Mouse (Mus musculus): ENCODE results near the gene Hist1h2af. TPM values are rescaled to one million over a fixed set of nuclear protein-coding genes. Genes with fewer than 3 reads are reported as not detected.
"Not testable (repeated sequence)": the region's sequence is repeated elsewhere in the genome, so short reads cannot be mapped to it uniquely, and the experiment has no call there.

Gene Hist1h2af
- polyA plus RNA-seq, 1 experiment from 2014 or later: 13.6 TPM

DNA sequence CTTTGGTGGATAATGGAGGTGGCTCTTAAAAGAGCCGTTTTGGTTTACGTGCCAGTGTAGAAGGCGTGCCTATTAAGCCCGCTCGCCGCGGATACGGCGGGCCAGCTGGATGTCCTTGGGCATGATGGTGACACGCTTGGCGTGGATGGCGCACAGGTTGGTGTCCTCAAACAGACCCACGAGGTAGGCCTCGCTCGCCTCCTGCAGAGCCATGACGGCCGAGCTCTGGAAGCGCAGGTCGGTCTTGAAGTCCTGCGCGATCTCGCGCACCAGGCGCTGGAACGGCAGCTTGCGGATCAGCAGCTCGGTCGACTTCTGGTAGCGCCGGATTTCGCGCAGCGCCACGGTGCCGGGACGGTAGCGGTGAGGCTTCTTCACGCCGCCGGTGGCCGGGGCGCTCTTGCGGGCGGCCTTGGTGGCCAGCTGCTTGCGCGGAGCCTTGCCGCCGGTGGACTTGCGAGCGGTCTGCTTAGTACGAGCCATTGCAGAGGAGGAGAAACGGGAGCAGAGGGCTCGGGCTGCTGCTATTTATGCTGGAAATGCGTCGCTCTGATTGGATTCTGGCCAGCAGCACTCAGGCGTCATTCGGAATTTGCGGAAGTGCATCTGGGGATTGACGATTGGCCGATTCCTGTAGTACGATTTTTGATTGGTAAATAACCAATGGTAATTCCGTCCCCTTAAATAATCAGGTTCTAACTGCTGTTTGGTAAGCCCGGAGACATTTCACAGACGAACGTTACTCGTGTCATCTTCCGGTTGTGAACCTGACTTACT, 28.4 kb downstream of the Hist1h2af start, which contains the start of gene Hist1h3e:
Hist1h3e (minus strand) TSS at position 487 of the 777 bp plus-strand sequence.
- under 1% methylated on average over 56 of the region's 67 CpGs for WGBS (ENCODE audit: insufficient replicate concordance)
- DNase-seq: peak; percentile 92
- H3K27me3 ChIP-seq; H3K9me3 ChIP-seq (replicated peaks); H3K36me3 ChIP-seq: not testable (repeated sequence)
- Histone ChIP-seq H3K4me1 (replicated peaks) (peaks cover 49% of the 10 kb centered on the region), H3K27ac (peak within 1 kb of the TSS; percentile 98), H3K9ac (peak within 1 kb of the TSS; percentile 74), H3K4me3 (replicated peaks) (peak within 1 kb of the TSS; percentile 55), H3K4me2 (peak within 1 kb of the TSS; percentile 73)
- peak; percentile 91 for ATAC-seq (ENCODE audit: low read depth)

DNA sequence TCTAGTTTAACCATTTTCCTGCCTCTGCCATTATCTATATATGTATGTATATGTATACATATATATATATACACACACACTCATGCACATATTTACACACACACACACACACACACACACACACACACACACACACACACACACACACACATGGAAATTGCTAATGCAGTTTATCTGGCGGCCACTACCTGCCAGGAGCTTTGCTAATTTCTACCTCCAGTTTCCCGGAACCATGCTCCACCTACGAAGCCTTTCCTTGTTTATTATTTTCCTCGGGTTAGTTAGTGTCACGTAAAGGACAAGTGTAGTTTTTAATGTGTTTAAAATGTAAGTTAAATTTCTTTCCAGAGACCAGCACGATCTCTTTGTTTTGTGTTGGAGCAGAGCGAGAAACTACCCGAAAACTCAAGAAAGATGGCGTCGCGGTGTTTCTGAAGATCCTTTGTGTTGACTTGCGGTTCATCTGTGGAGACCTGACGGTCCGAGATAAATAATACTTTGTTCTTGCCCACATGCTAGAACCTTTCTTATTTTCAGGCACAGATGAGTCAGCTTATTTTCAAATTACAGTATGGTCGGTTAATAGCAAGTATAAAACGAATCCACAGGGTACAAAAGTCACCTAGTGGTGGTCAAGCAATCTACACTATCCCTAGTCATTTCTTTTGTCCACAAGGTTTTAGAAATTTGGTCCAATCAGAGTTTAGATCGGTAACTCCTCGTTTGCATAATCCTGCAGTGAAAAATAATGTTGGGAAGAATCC, 29.2 kb downstream of the Hist1h2af start:
- Histone ChIP-seq H3K27ac (peak overlapping the region; percentile 98), H3K36me3 (no peaks in the 10 kb centered on the region), H3K4me2 (peak overlapping the region; percentile 73), H3K9me3 (replicated peaks) (no peaks in the 10 kb centered on the region), H3K9ac (peak overlapping the region; percentile 74), H3K4me3 (replicated peaks) (peak overlapping the region; percentile 55), H3K27me3 (no peaks in the 10 kb centered on the region), H3K4me1 (replicated peaks) (peaks cover 51% of the 10 kb centered on the region)
- no peak for DNase-seq
- WGBS (ENCODE audit: insufficient replicate concordance): 2% methylated on average over 18 of the region's 18 CpGs
- ATAC-seq (ENCODE audit: low read depth): no peak

DNA sequence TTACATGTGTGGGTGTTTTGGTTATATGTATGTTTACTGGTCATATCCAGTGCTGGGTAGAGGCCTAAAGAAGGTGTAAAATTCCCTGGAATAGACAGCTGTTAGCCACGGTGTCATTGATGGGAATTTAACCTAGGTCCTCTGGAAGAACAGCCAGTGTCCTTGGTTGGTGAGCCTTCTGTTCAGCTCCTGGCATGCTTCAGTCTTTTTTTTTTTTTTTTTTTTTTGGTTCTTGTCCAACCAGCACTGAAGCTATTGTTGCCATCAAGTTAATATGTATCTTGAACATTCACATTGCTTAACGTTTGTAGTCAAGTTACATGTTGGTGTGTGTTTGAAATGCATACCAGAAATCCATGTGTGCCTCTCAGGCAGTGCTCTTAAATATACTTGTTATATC, 30.8 kb downstream of the Hist1h2af start:
- no peak overlapping the region for H3K9ac ChIP-seq

DNA sequence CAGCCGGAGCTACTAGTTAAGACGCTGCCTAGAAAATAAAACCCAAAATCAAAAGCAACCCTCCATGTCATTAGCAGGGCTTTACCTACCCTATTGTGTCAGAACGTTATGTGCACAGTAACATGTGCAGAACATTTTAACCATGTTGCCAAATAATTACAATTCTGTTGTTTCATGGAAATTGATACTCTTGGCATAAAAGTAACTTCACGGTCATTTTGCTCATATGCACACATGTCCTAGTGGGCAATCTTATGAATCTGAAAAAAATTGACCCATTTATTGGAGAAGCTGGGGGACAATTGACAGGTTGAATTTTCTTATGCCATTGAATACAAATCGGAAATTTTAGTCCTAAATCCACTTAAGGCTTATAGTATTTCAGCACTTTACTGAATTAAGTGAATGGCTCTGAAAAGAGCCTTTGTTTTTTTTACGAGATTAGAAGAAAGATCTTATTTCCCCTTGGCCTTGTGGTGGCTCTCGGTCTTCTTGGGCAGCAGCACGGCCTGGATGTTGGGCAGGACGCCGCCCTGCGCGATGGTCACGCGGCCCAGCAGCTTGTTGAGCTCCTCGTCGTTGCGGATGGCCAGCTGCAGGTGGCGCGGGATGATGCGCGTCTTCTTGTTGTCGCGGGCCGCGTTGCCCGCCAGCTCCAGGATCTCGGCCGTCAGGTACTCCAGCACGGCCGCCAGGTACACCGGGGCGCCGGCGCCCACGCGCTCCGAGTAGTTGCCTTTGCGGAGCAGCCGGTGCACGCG, 36.7 kb downstream of the Hist1h2af start:
- peak overlapping the region; percentile 80 for H3K9ac ChIP-seq
- H3K27me3 ChIP-seq, DNase-seq: not testable (repeated sequence)

More for the DNA sequence above, 30.8 kb downstream of the Hist1h2af start:
- H3K36me3 ChIP-seq: no peaks in the 10 kb centered on the region
- no peaks in the 10 kb centered on the region for H3K9me3 ChIP-seq (replicated peaks)
- no peak overlapping the region for H3K4me2 ChIP-seq
- DNase-seq: no peak
- WGBS (ENCODE audit: insufficient replicate concordance): 88% methylated on average over 2 of the region's 2 CpGs
- peak overlapping the region; percentile 98 for H3K27ac ChIP-seq
- peaks cover 49% of the 10 kb centered on the region for H3K4me1 ChIP-seq (replicated peaks)
- H3K27me3 ChIP-seq: no peaks in the 10 kb centered on the region
- no peak overlapping the region for H3K4me3 ChIP-seq (replicated peaks)
- no peak for ATAC-seq (ENCODE audit: low read depth)

DNA sequence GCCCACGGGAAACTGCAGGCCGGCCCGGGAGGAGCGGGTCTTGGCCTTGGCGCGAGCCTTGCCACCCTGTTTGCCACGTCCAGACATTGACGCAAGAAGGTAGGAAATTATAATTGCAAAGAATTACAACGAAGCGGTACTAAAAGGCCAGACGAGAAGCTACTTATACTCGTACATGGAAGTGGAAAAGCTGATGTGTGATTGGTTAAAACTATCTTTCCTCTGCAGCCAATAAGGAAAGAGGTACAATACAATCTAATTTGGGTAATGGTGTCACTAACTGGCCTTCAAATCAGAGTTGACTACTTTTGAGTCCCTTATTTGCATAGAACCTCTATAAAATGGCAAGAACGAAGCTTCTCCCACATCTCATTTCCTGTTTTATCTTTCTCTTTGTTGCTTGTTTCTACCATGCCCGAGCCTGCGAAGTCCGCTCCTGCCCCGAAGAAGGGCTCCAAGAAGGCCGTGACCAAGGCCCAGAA, 37.4 kb downstream of the Hist1h2af start, which contains the start of the genes Hist1h2ae and Hist1h2bg:
Hist1h2ae (minus strand) TSS at position 199 of the 482 bp plus-strand sequence.
Hist1h2bg (plus strand) TSS at position 375 of the 482 bp plus-strand sequence.
- DNase-seq (peak; percentile 88), ATAC-seq (ENCODE audit: low read depth) (peak; percentile 78)
- under 1% methylated on average over 18 of the region's 18 CpGs for WGBS (ENCODE audit: insufficient replicate concordance)
- Histone ChIP-seq H3K4me2 (peak within 1 kb of the TSS; percentile 81), H3K9ac (peak within 1 kb of the TSS; percentile 92), H3K27ac (peak within 1 kb of the TSS; percentile 96), H3K4me3 (replicated peaks) (peak within 1 kb of the TSS; percentile 64), H3K4me1 (replicated peaks) (peaks cover 33% of the 10 kb centered on the region), H3K27me3 (no peaks in the 10 kb centered on the region), H3K36me3 (no peaks in the 10 kb centered on the region), H3K9me3 (replicated peaks) (no peaks in the 10 kb centered on the region)

More for the DNA sequence above, 36.7 kb downstream of the Hist1h2af start:
- peak overlapping the region; percentile 70 for H3K4me2 ChIP-seq
- H3K27ac ChIP-seq: peak overlapping the region; percentile 96
- under 1% methylated on average over 26 of the region's 41 CpGs for WGBS (ENCODE audit: insufficient replicate concordance)
- H3K36me3 ChIP-seq; ATAC-seq (ENCODE audit: low read depth); H3K9me3 ChIP-seq (replicated peaks): not testable (repeated sequence)
- H3K4me1 ChIP-seq (replicated peaks): peaks cover 36% of the 10 kb centered on the region
- peak overlapping the region; percentile 55 for H3K4me3 ChIP-seq (replicated peaks)

DNA sequence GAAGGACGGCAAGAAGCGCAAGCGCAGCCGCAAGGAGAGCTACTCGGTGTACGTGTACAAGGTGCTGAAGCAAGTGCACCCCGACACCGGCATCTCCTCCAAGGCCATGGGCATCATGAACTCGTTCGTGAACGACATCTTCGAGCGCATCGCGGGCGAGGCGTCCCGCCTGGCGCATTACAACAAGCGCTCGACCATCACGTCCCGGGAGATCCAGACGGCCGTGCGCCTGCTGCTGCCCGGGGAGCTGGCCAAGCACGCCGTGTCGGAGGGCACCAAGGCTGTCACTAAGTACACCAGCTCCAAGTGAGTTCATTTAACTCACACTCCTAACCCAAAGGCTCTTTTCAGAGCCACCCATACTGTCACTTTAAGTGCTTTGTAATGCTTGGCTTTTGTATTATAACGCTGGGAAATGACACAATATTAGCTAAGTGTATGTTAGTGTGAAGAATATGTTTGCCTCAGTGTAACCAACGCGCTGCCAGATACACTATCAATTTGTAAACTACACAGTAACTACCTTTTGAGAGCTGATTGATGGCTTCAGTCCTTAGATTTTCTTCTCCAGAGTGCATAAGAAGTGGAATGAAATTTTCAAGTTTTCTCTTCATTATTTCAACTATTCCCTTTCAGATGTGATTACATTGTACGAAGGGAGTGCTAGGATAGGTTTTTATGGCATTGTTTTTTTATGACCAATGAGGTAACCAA, 38.0 kb downstream of the Hist1h2af start:
- peak overlapping the region; percentile 92 for H3K9ac ChIP-seq
- H3K9me3 ChIP-seq (replicated peaks); H3K27me3 ChIP-seq; H3K36me3 ChIP-seq: not testable (repeated sequence)
- 1% methylated on average over 12 of the region's 34 CpGs for WGBS (ENCODE audit: insufficient replicate concordance)
- H3K4me2 ChIP-seq: peak overlapping the region; percentile 81
- ATAC-seq (ENCODE audit: low read depth) (peak; percentile 3; the same call in 1 of the 2 replicates), DNase-seq (peak; percentile 64)
- peak overlapping the region; percentile 64 for H3K4me3 ChIP-seq (replicated peaks)
- peaks cover 39% of the 10 kb centered on the region for H3K4me1 ChIP-seq (replicated peaks)
- peak overlapping the region; percentile 96 for H3K27ac ChIP-seq

DNA sequence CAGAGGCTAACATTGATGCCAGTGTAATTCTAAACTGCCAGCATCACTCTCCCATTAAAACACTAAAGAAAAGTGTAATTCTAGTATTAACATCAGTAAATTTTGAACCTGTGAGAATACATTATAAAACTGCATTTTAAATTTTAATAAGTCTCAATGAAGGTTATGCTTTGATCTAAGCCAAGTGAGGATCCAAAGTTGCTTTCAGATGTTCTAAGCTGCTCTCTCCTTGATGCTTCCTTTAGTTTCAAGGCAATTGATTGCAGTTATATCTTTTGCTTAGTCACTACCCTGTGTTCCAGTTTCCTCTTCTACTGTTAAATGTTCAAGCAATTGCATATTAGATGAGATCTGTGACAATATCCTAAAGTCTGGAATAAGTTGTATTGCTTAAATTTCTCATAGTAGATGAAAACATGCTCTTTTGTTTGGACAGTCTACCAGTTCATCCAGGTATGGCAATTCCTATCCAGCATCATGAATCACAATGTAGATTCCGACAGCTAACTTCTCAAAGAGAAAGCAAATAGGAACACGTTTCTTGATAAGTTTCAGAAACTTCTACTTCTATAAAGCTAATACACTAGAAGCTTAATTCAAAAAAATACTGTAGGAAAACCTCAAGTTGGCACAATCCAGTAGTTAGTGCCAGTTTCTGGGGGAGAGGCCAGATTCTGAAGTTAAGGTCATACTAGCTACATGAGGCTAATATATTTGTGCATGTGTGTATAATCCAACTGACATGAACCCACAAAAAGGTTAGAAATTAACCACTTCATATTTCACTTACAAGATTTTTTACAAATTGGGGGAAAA, 38.7 kb downstream of the Hist1h2af start:
- WGBS (ENCODE audit: insufficient replicate concordance): 30% methylated on average over 2 of the region's 2 CpGs
- Histone ChIP-seq H3K4me3 (replicated peaks) (peak overlapping the region; percentile 64), H3K27me3 (no peaks in the 10 kb centered on the region), H3K4me2 (peak overlapping the region; percentile 81), H3K4me1 (replicated peaks) (peaks cover 42% of the 10 kb centered on the region), H3K9me3 (replicated peaks) (no peaks in the 10 kb centered on the region), H3K9ac (peak overlapping the region; percentile 92), H3K36me3 (no peaks in the 10 kb centered on the region), H3K27ac (peak overlapping the region; percentile 96)
- DNase-seq (no peak), ATAC-seq (ENCODE audit: low read depth) (no peak)

DNA sequence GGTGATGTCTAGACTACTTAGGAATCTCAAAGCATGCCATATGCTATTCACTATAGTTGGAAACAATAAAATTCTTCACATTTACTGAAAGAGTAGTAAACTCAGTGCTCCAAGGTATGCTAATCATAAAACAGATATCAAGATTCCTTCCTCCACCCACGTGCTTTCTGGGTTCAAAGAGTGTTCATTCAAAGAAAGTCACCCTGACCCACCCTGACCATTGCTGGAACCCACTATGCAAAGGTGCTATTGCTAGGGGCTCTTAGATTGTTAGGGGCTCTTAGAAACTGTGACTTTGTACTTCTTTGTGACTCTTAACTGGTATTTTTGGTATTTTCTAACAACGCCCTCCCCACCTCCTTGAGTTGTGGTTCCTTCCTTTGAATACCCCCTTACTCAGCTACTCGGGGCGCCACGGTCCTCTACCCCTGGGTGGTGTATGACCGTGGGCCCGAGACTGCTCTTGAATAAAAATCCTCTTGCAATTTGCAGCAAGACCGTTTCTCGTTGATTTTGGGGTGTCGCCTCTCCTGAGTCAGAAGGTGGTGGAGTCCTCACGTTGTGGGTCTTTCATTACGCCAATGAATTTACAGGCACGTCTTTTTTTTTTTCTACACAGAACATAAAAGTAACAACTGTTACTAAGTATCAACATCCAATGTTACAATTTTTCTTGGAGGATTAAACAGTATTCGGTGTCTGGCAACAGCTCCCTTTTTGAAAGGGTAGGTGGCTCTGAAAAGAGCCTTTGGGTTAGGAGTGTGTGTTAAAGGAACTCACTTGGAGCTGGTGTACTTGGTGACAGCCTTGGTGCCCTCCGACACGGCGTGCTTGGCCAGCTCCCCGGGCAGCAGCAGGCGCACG, 39.6 kb downstream of the Hist1h2af start:
- peaks cover 42% of the 10 kb centered on the region for H3K4me1 ChIP-seq (replicated peaks)
- not testable (repeated sequence) for H3K27me3 ChIP-seq; H3K9me3 ChIP-seq (replicated peaks); ATAC-seq (ENCODE audit: low read depth); H3K36me3 ChIP-seq; DNase-seq
- peak overlapping the region; percentile 64 for H3K4me3 ChIP-seq (replicated peaks)
- peak overlapping the region; percentile 81 for H3K4me2 ChIP-seq
- peak overlapping the region; percentile 96 for H3K27ac ChIP-seq
- 5% methylated on average over 20 of the region's 20 CpGs for WGBS (ENCODE audit: insufficient replicate concordance)
- H3K9ac ChIP-seq: peak overlapping the region; percentile 92

DNA sequence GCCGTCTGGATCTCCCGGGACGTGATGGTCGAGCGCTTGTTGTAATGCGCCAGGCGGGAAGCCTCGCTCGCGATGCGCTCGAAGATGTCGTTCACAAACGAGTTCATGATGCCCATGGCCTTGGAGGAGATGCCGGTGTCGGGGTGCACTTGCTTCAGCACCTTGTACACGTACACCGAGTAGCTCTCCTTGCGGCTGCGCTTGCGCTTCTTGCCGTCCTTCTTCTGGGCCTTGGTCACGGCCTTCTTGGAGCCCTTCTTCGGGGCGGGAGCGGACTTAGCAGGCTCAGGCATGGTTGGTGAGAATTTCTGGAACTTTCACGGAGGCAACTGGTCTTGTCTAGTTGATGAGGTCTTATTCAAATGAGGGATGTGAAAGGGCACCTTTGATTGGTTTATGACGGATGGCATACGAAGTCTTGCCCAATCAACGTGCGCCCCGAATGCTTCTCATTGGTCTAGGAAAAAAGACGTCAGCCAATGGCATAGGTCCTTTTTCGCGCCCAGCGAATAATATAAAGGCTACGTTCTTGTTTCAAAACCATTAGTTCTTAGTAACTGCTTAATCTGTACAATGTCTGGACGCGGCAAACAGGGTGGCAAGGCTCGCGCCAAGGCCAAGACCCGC, 40.3 kb downstream of the Hist1h2af start, which contains the start of the genes Hist1h2bf and Hist1h2ad:
Hist1h2bf (minus strand) TSS at position 299 of the 627 bp plus-strand sequence.
Hist1h2ad (plus strand) TSS at position 484 of the 627 bp plus-strand sequence.
- Histone ChIP-seq H3K4me2 (peak within 1 kb of the TSS; percentile 81), H3K9ac (peak within 1 kb of the TSS; percentile 92), H3K27ac (peak within 1 kb of the TSS; percentile 97), H3K4me1 (replicated peaks) (peaks cover 45% of the 10 kb centered on the region), H3K4me3 (replicated peaks) (peak within 1 kb of the TSS; percentile 64)
- not testable (repeated sequence) for H3K36me3 ChIP-seq; H3K27me3 ChIP-seq; H3K9me3 ChIP-seq (replicated peaks)
- peak; percentile 77 for ATAC-seq (ENCODE audit: low read depth)
- WGBS (ENCODE audit: insufficient replicate concordance): under 1% methylated on average over 42 of the region's 42 CpGs
- DNase-seq: peak; percentile 93
